Mouse (Mus musculus) effector memory CD4-positive, alpha-beta T cell, adult 5 months (primary cell): ENCODE results near the gene H2afv. TPM values are rescaled to one million over a fixed set of nuclear protein-coding genes. Genes with fewer than 3 reads are reported as not detected.

Experiments used
- polyA plus RNA-seq: library from polyadenylated mRNA; unstranded; fragments of 100-300 nt; shearing (Covaris generic); gene quantifications from one replicate; pipeline ENCODE4 v1.2.1, GENCODE M21; 2017

H2afv gene
- 146 TPM for polyA plus RNA-seq

DNA sequence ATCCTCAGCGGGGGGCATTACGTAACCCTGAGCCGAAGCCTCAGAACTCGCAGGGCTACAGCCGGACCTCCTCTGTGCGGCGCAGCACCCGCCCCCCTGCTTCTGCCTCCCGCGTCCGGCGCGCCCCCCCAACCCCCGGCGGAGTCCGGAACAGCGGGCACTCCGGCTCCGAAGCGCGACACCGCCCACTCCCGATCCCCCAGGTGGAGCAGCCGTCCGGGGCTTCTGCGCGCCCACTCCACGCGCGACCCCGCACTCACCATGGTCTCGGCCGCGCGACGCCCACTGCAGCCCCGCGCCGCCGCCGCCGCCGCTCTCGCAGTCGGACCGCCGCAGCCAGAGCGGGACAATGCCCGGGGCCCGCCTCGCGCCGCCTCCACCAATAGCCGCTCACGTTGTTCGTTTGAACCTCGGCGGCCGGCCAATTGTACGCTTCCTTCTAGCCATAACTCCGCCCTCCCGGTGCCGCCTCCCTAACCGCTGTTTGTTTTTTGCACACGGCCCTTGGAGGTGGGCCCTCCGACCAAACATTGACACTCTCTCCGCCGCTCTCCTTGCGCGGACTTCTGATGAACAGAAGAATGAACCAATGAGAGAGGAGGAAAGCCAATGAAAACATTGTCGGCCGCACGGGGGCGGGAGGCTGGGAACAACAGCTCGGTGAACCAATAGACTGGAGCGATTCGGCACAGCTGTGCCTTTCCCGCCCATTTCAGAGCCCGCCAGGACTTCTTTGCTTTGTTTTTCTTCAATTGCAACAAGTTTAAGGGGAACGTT, at the start of gene H2afv:
Gene H2afv, minus strand, starts transcription at position 367 of the 777 bp plus-strand sequence.

DNA sequence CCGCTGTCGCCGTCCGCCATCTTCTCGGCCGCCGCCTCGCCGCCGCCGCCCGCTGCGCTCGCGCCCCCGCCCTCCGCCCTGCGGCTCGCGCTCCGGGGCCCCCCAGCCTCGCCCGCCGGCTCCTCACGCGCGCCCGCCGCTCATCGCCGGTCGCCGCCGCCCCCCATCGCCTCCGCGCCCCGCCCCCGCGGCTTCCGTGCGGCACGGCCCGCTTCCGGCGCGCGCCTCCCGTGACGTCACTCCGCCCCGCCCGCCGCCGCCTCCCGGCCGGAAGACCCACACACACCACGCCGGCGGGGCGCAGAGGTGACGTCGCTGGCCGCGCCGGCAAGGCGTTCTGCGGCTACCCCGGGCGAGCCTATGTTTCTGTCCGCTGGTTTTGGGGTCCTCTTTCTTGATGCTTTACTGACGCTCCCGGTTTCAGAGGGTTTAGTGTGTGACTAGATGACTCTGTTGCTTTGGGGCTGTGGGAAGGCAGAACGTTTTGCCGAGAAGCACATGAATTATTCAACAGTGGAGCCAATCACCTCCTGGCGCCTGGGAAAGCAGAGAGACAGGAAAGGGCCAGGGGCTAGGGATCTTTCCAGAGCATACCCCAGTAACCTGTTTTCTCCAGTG, 31.7 kb upstream of the H2afv start, which contains the start of gene Purb:
Gene Purb, minus strand, starts transcription at position 51 of the 618 bp plus-strand sequence.

DNA sequence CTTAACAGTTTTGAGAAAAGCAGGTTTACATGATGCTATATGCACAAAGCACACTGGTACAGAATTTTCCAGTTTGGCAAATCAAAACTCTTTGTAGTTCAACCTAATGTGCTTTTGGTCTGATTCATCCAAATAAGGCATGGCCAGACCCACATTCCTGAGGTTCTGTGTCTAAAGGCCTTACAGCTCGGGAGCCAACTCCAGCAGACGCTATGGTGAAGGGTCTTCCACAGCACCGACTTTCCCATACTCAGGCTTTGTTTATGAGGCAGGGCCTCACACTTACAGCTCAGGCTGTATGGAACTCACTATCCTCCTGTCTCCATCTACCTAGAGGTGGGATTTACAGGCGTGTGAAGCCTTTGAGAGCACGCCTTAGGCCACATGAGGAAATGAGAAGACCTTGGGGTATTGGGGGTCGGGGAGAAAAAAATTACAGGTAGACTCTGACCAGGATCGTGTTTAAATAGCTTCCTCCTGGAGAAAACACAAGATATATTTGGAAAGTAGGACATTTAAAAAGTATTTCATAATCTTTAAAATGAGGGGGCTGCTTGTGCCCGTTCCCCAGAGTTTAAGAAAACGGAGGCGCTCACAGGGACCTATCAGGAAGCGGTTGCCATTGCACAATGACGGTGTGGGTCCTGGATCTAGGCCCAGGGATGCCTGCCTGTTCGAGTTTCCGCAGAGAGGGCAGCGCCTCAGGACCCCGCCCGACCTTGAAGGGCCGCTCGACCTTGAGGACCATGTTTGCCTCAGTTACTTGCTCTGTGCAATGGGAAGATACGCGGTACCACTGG, 29.3 kb downstream of the H2afv start, which contains the start of gene Ppia:
Gene Ppia, plus strand, starts transcription at position 693 of the 800 bp plus-strand sequence.

DNA sequence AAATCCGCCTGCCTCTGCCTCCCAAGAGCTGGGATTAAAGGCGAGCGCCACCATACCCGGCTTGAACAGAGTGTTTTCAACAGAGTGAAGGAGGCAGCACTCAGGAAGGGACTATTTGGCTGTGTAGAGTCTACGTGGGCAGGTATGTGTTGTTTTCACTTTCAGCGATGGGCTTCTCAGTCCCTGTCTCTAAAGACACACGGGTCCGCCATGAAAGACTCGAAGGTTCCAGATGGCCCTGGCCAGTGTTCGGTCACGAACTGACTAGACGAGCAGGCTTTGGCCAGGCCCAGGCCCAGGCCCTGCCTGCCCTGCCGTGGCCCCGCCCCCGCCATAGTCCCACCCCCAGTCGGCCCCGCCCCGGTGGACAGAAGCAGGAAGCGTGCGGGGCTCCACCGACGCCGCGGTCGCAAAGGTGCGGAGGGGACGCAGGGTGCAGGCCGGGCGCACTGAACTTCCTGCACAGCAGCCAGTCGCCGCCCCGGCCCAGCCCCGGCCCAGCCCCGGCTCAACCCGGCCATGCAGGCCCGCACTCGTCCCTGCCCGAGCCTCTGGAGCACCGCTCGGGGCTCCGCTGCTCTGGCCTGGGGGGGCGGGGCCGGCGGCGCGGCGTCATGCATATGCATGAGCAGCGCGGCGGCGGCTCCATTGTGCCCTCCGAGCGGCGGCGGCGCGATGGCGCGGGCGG, 55.4 kb downstream of the H2afv start, which contains the start of gene Zmiz2:
Gene Zmiz2, plus strand, starts transcription at position 349 of the 688 bp plus-strand sequence.

Other genes starting within 250 kb of the H2afv start
- gene A730071L15Rik, start 244.4 kb downstream of the H2afv start, polyA plus RNA-seq, result 0.35 TPM
- 46.3 TPM for gene Nudcd3, start 244.0 kb downstream of the H2afv start, polyA plus RNA-seq
- gene Npc1l1, start 214.3 kb downstream of the H2afv start, polyA plus RNA-seq, result not detected
- 54.1 TPM for gene Ddx56, start 176.7 kb downstream of the H2afv start, polyA plus RNA-seq
- gene Tmed4, start 169.6 kb downstream of the H2afv start, polyA plus RNA-seq, result 46.1 TPM
- 209 TPM for gene Ogdh, start 152.8 kb downstream of the H2afv start, polyA plus RNA-seq
- gene Zmiz2, start 55.4 kb downstream of the H2afv start, polyA plus RNA-seq, result 68.9 TPM
- gene Ppia, start 29.0 kb downstream of the H2afv start, polyA plus RNA-seq, result 3,883 TPM
- gene Purb, start 31.5 kb upstream of the H2afv start, polyA plus RNA-seq, result 53.9 TPM
- gene Myo1g, start 76.5 kb upstream of the H2afv start, polyA plus RNA-seq, result 145 TPM
- 317 TPM for gene Ccm2, start 102.4 kb upstream of the H2afv start, polyA plus RNA-seq
- gene Nacad, start 161.6 kb upstream of the H2afv start, polyA plus RNA-seq, result 0.69 TPM
- gene Tbrg4, start 181.6 kb upstream of the H2afv start, polyA plus RNA-seq, result 21.7 TPM
- gene Wap, start 194.2 kb upstream of the H2afv start, polyA plus RNA-seq, result not detected
- 1,109 TPM for gene Ramp3, start 214.1 kb upstream of the H2afv start, polyA plus RNA-seq